Mouse (Mus musculus) lung, postnatal 25 days (tissue): Measurements from ENCODE around the gene Slc43a2.

ENCODE experiments used
- DNase-seq: peaks from one replicate; pipeline ENCODE4 v3.0.0; 2022; ENCODE audit warnings: low spot score

Slc43a2 gene

DNA sequence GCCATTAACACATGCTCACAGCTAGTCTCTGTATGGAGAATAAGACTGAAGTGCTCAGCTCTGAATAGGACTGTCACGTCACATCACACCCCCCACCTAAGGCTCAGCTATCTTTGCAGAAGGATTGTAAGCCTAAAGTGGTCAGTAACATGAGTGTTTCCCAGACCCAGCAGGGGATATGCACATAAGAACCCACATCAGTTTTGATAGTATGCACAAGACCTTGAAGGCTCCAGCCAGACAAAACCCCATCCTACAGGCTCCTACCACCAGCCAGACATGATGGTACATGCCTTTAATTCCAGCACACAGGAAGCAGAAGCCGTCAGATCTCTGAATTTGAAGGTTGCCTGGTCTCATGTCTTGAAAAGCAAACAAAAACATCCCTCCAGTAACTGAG lies 78.5 kb downstream of the Slc43a2 start:
- no peak for DNase-seq

DNA sequence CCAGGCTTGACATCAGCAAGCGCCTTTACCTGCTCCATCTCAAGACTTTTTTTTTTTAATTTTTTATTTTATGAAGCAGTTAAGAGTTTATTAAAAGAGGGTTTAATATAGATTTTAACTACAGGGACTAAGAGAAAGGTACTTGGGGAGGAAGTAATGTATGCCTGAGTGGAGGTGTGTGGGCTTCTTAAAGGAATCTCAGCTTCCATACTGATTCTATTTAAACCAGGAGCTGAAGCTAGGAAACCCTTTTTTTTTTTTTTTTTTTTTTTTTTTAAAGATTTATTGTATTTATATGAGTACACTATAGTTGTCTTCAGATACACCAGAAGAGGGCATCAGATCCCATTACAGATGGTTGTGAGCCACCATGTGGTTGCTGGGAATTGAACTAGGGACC lies 83.3 kb downstream of the Slc43a2 start:
- no peak for DNase-seq

DNA sequence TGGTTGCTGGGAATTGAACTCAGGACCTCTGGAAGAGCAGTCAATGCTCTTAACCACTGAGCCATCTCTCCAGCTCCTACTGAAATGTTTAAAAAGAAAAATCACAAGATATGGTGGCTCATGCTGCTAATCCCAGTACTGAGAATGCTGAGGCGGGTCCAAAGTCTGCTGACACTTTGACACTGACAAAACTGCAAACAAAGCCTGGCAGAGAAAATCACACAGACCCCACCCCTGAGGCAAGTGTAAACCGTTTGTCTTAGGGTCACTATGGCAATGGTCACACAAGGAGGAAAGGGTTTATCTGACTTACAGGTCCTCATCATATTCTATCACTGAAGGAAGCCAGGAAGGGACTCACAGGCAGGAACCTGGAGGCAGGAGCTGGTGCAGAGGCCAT lies 84.1 kb downstream of the Slc43a2 start:
- DNase-seq: no peak

- no peak for DNase-seq
Measured at GRCm38 (mm10) chr11:75619133-75619532, 87.6 kb downstream of the Slc43a2 start.

DNA sequence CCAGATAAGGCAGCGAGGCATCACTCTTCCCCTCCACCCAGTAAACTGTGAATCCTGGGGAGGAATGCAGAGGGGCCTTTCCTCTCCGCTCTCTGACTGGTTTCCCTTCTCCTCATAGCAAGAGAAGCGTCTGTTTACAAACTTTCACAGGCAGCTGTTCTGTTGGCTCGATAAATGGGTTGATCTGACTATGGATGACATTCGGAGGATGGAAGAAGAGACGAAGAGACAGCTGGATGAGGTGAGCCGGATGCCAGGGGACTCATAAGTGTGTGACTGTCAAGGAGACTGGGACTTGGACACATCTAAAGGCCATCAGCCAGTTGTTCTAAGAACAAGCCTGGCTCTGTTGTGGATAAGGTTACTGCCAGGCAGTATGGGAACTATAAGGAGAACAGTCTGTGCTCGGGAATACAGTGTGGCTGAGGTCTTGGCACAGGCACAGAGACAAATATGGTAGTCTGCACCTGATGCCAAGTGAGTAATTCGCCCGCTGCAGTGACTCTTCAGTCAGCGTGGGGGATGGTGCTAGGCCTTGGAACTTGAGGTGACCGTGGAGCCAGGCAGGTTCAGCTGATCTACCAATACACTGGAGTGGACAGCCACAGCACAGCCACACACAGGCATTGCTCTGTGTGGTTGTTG lies 88.8 kb downstream of the Slc43a2 start:
- no peak for DNase-seq

GRCm38 (mm10) chr11:75621426-75621825 lies 89.9 kb downstream of the Slc43a2 start:
- DNase-seq: no peak

DNA sequence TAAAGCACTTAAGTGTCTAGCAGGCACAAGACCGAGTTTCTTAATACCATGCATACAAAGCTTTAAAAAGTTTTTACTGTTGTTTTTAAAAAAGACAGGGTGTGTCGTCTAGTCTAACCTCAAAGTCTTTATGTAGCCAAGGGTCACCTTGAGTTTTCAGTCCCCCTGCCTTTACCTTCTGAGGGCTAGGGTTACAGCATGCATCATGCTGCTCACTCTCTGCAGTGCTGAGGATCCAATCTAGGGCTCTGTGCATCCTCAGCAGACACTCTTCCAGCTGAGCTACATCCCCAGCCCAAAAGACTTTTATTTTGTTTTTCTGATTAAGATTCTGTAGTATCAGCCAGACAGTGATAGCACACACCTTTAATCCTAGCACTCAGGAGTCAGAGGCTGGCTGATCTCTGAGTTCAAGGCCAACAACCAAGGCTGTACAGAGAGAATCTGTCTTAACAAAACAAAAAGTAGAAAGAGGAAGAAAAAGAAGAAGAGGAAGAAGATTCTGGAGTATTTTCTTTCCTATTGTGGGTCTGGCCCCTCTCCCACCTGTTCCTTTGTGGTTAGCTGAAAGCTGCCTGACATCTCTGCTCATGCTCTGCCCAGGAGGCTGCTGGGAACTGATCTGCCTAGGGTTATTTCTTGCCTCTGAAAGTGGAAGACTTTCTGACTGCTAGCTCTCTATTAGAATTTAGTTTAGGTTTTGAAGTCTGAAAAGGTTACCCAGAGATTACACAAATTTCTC lies 91.3 kb downstream of the Slc43a2 start:
- no peak for DNase-seq

DNA sequence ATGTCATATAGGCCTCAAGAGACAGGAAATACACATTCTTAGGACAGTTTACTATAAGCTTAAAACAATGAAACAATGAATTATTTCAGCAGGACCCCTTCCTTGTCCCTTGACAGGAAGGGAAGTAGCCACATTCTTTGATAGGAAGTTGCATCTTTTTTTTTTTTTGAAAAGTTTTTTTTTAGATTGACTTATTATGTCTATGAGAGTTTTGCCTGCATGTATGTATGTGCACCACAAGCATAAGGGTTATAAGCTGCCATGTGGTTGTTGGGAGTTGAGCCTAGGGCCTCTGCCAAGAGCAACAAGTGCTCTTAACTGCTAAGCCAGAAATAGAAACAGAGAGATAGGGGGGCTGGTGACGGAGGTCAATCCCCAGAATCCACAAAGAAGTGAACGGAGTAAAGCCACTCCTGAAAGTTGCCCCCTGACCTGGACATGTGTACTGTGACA lies 92.6 kb downstream of the Slc43a2 start:
- no peak for DNase-seq

DNA sequence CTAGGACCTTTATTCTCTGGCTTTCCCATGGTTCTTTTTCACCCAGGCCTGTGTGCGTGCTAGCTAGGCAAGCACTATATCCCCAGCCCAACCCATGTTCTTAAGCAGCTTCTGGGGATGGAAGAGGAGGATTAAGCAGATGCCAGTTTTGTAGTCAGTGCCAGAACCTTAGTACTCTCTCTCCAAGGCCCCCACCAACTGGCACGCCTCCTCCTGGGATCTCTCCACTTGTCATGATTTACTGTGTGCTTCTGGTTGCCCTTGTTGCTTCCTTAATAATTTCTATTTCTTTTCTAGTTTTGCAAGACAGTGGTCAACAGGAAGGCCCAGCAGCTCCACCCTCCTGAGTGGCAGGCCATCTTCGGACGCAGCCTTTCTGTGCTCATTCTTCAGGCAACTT lies 94.3 kb downstream of the Slc43a2 start:
- DNase-seq: no peak
